Mouse (Mus musculus): ENCODE measurements around the gene Macrod2.
A peak's percentile ranks its signal among the peaks of the same experiment; 100 is the strongest.

Gene Macrod2

DNA sequence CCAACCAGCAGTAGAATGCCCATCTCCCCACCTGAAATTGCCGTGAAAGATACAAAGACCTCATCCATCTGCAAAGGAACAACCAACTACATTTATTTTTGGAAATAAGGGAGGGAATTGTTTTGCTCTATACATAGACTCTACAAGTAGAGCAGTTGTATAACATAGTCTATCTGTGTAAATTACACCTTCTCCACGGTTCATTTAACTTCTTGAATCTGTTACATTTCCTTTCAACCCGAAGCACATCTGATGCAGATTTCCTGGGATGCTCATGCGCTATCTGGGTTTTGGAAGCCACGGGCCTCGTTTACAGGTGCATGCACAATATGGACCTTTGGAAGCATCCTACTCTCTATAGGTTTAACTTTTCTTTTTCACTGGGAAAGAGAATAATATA lies 175.8 kb downstream of the Macrod2 start:
- no peak for DNase-seq (ENCODE audit: low spot score)

DNA sequence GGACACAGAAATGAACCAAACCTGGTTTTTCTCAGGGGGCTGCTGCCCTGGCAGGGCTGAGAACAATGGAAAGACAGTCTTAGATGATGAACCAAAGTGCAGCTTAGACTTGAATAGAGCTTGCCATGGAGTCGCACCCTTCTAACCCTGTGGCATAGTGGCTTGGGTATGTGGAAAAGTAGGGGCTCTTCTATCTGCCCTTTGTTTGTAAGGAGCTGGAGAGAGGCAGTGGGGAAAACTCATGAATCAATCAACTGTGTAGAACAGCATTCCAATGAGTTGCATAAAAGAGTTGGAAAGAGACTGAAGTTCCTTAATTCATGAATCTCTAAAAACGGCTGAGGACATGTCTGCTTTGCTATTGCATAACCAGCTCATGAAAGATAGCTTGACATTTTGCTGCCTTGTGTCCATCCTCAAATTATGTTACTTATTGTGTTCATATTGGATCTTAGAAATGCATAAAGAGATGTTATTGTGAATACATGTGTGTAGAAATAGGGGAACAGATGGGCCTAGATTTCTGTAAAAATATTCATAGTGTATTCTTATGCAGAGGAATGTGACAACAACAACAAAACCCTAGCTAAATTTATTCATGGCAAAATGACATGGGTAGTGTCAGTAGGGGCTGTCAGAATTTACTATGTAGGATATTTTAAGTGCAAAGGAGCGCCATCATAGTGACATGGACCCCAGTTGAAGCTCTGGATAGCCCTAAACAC lies 197.6 kb downstream of the Macrod2 start:
- DNase-seq (ENCODE audit: low spot score), result no peak

DNA sequence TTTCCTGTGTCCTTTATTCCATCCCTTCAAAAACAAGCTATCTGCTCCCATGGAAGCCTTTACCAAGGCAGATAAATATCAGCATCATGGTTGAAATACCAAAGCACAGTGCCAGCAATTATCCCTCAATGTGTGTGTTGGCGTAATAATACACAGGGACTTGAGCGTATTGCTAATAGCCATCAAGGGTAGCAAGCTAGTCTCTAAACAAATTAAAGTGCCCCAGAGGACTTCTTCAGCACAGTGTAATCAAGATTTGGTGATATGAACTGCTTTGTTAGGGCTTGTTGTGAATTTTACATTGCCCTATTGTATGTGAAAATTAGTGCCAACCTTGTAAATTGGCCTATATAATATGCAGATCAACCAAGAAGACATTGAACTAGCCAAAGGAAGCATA lies 201.8 kb downstream of the Macrod2 start:
- no peak for DNase-seq (ENCODE audit: low spot score)

- no peak for DNase-seq (ENCODE audit: low spot score)
Observed at GRCm38 (mm10) chr2:140615451-140615850, 220.3 kb downstream of the Macrod2 start.

DNA sequence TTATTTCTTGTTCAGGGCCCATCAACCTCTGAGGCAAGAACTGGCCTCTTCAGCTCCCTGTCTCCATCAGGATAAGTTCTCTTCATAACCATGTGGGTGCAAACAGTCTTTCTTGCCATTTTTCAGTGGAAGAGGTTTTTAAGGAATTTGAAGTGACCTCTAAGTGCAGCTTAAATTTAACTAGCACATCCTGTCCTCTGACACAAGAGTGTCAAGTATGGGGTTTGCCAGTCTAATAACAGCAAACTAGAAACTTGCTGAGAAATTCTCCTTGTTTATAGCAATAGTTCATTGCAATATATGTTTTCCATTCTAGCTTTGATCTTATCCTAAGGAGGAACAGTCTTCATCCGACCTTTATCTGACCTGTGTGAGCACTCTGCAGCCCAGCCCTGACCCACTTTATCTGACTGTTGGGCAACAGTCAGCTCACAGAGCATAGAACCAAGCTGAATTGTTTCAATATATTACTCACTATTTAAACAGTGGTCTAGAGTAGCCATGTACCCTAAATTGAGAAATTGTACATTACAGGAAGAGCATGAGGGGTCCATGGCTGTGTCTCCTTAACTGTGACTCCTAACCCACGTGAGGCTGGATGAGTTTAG lies 226.7 kb downstream of the Macrod2 start:
- no peak for DNase-seq (ENCODE audit: low spot score)

GRCm38 (mm10) chr2:140653481-140653880 lies 258.4 kb downstream of the Macrod2 start:
- no peak for DNase-seq (ENCODE audit: low spot score)

- no peak for DNase-seq (ENCODE audit: low spot score)
Observed at GRCm38 (mm10) chr2:140653978-140654377, 258.9 kb downstream of the Macrod2 start.

DNA sequence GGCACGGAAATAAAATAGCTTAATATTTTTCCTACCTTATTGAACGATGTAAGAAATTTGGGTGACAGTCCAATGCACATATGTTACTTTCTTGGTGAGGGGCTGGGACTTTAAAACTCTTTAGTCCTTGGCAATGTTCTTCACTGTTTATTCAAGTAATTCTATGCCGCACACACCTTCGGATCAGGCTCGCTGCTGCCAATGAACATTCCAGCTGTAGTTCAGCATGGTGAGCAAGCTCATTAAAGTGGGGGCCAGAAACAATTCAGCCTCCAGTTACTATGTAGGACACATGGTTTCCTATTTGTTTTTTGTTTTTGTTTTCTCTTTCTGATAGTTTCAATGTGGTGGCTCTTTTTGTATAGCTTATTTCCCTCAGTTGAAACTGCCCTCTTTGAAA lies 267.6 kb downstream of the Macrod2 start:
- DNase-seq (ENCODE audit: low spot score), result no peak

- DNase-seq (ENCODE audit: low spot score), result no peak
Observed at GRCm38 (mm10) chr2:140664381-140664780, 269.3 kb downstream of the Macrod2 start.

DNA sequence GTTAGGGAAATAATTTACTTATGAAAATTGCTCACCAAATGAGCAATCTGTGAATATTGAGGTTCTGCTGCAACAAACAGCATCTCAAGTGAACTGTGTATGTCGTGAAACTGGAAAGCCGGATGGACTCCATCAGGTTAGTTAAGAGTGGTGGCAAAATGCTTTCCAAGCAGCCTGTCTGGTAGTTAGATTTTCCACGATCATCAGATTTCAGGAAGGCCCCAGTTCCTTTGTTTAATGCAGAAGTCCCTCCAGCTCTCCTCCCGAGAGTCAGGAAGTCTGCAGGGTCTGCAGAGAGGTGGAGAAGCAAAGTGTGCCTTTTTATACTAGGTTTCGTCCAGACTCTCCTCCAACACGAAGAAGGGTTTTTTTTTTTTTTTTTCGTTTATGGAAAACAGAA lies 271.7 kb downstream of the Macrod2 start:
- no peak for DNase-seq (ENCODE audit: low spot score)

DNA sequence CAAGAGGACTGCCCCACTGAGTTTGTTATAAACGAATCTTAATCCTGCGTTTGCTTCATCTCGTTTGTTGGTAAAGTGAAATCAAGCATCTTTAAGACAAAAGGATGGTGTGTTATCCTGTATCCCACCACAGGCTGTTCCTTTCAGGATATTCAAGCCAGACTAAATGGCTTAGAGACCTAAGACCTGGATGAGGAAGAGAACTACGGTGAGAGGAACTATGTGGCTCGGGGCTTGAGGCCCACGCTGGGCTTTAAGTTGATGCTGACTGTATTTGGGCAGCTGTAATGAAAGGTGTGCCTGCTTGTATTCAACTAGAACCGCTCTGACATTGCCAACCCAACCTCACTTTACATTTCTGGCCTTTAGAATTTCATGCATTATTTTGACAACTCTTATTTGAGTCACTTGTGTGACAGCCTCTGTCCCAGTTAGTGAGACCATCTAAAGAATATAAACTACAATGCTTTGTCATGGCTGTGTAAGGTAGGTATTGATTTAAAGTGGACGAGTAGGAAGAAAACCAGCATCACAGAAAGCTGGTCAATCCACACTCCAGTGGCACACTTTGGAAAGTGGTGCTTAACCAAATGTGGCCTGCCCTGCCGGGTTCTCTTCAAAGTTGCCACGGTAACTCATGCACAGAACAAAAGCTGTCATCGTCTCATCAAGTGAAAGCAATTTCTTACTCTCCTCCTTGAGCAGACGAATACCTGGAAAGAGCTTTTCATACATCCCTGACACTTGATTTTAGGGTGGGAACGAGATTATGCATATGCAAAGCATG lies 272.3 kb downstream of the Macrod2 start:
- DNase-seq (ENCODE audit: low spot score), result no peak

DNA sequence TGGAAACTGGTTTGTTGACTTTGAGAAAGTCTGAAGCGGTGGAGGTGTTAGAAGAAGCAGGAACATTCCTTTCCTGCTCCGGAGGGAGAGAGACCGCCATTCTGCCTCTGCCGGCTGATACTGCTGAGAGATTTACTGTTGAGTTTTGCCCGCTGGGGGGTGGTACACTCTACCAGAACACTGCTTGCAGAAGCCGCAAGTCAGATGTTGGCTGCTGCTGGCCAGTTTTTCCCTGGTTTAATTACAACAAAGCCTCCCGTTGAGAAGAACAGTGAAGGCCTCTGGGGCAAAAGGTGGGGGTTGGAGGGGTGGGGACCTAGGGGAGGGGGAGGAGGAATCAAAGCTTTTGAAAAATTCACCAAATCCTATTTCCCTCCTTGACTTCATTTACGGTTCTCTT lies 273.2 kb downstream of the Macrod2 start:
- peak; percentile 72 for DNase-seq (ENCODE audit: low spot score)

GRCm38 (mm10) chr2:140669081-140669480 lies 274.0 kb downstream of the Macrod2 start:
- DNase-seq (ENCODE audit: low spot score), result no peak

- DNase-seq (ENCODE audit: low spot score), result no peak
Observed at GRCm38 (mm10) chr2:140669786-140670185, 274.7 kb downstream of the Macrod2 start.

DNA sequence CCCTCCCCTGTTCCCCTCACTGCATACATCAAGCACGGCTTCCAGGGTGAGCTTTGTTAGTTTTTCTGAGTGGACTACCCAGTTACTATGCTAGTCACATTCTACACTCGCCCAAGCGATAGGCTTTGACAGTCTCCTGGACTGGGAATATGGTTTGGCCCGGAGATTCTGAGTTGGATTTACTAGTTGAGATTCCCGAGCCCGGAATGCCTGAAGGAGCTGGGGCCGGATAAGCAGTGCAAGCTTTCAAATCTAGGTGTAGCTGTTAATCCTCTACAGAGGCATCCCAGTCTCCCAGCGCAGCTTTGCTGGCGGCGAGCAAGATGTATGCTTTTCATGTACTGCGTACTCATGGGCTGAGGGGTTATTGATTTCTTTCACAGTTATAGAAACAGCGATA lies 275.3 kb downstream of the Macrod2 start:
- peak; percentile 35 for DNase-seq (ENCODE audit: low spot score)

- DNase-seq (ENCODE audit: low spot score), result peak; percentile 95
Observed at GRCm38 (mm10) chr2:140670963-140671702, 276.0 kb downstream of the Macrod2 start, which contains the start of gene Flrt3. Flrt3 (minus strand) TSS chr2:140671469.

DNA sequence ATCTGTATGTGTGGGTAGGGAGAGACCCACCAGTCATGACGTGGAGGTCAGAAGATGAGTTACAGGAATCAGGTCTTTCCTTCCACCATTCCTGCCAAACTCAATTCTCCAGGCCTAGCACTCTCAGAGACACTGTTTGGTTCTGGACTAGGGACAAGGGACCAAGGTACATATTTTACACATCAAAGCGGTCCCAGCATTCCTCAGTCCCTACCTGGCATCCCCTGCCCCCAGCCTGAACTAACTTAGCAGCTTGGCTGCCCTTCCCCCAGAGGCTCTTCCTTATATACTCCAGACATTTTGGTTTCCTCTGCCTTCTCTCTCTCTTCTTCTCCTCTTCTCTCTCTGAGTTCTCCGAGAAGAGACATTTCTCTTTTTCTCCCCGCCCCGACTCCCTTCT lies 278.4 kb downstream of the Macrod2 start:
- DNase-seq (ENCODE audit: low spot score), result no peak

GRCm38 (mm10) chr2:140676728-140677127 lies 281.6 kb downstream of the Macrod2 start:
- no peak for DNase-seq (ENCODE audit: low spot score)

DNA sequence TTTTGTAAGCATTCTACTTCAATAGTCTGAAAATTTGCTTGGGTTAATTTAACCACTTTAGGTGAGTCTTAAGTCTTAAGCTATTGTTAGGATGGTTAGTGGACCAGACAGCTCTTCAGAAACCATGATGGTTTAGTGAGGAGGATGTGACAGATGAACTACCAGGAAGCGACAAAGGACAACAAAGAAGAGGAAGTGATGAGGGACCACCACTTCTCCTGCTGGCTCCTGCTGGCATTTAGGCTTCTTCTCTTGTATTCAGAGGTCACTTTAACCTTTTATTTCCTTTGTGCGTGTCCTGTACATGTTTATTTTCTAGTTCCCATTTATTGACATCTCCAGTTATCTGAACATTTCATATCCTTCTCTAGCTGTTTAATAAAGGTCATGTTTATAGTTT lies 295.8 kb downstream of the Macrod2 start:
- no peak for DNase-seq (ENCODE audit: low spot score)

DNA sequence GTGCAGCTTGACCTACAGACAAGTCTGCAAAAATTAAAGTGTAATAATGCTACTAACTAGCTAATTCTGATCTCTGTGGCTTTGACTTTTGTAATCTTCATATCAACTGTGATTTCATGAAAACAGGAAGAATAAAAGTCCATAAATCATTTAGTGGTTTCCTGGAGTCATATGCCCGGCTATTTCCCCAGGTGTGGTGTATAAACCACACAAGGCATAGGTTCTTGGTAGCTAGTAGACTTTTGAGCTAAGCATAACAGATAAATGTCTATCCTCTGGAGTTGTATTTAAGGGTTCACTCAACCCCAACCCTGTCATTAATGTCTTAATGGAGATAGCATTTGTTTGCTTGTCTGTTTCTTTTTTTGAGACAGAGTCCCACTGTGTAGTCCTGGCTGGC lies 296.3 kb downstream of the Macrod2 start:
- no peak for DNase-seq (ENCODE audit: low spot score)

DNA sequence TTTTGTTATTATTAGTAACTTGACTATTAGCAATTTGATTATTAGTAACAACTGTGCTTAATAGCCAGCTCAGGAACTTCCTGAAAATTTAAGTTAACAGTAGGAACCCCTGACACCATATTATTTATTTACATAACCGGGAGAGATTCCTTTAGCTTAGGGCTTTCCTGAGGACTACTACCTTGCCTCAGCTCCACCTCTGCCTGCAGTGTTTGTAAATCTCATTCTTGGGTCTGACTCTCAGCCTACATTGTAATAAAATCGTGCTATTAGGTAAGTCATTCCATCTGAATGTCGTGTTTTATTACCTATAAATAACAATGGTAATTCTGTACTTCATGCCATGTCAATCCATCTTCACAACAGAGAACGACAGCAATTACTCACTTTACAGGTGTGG lies 297.4 kb downstream of the Macrod2 start:
- no peak for DNase-seq (ENCODE audit: low spot score)

GRCm38 (mm10) chr2:140693845-140694244 lies 298.7 kb downstream of the Macrod2 start:
- DNase-seq (ENCODE audit: low spot score), result no peak

Data from left cerebral cortex, adult 11 months (tissue).